Mouse (Mus musculus): Measurements from ENCODE around the gene Mmp15.
"Not testable (repeated sequence)": the region's sequence is repeated elsewhere in the genome, so short reads cannot be mapped to it uniquely, and the experiment has no call there.

Gene Mmp15

DNA sequence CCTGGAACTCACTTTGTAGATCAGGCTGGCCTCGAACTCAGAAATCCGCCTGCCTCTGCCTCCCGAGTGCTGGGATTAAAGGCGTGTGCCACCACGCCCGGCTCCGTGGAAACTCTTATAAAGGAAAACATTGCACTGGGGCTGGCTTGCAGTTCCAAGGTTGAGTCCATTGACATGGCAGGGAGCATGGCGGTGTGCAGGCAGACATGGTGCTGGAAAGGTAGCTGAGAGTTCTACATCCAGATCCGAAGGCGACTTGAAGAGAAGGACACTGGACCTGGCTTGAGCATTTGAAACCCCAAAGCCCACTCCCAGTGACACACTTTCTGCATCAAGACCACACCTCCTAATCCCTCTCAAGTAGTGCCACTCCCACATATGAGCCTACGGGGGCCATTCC lies 26.9 kb downstream of the Mmp15 start:
- not testable (repeated sequence) for DNase-seq

DNA sequence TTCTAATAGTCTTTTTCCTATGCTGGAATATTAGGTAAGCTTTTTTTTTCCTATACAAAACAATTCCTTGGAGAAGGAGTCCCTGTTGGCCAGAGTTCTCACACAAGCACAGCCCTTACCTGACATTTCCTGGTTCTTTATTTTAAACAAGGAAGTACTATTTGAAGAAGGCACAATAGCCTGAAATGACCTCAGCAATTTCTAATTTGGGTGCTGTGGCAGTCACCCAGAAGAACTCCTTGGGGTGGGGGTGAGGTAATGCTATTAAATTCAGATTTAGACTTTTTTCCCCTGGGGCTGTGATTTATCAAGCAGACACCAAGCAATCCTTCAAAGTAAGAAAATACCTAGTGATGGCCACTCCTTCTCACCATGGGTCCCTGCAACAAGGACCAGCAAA lies 28.9 kb downstream of the Mmp15 start:
- DNase-seq = peak; percentile 45

DNA sequence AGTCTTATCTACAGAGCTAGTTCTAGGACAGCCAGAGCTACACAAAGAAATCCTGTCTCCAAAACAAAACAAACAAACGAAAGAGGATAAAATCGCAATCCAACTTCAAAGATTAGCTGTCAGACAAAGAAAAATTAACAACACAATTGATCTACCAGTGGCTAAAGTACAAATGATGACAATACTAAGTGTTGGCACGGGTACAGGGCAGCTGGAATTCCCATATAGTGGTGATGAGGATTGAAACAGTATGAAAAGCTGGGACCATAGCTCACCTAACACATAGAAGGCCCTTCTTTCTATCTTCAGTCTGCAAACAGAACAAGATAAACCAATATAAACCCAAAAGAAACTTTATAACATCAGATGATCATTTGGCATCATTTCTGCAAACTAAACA lies 29.5 kb downstream of the Mmp15 start:
- DNase-seq = no peak

DNA sequence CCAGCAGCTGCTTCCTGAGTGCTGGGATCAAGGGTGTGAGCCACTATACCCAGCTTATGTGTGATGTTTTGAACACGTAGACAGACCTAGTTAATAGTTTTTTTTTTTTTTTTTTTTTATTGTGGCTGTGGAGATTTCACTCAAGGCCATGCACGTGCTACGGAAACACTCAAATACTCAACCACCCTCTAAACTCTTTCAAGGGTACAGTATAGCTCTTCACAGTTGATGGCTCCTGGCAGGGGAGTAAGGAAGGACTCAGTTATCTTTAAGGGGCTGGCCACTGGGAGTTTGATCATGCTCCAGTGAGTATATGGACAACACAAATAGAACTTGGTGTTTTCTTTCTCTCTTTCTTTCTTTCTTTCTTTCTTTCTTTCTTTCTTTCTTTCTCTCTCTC lies 32.4 kb downstream of the Mmp15 start:
- DNase-seq = no peak

DNA sequence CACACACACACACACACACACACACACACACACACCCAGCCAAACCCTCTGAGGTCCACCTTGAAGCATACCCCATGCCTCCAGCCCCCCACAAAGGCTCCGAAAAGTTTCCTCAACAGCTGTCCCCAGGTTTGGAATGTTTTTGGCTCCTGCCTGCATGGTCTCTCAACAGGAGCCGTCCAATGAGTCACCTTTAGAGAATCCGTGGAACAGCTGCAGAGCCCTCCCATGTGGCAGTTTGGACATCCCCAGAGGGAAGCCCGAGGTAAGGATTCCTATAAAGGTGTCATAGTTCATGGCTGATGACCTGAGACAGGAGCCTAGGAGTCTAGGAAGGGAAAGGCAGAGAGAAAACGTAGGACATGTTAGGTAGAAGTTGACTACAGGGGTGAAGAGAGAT lies 34.0 kb downstream of the Mmp15 start:
- no peak for DNase-seq

DNA sequence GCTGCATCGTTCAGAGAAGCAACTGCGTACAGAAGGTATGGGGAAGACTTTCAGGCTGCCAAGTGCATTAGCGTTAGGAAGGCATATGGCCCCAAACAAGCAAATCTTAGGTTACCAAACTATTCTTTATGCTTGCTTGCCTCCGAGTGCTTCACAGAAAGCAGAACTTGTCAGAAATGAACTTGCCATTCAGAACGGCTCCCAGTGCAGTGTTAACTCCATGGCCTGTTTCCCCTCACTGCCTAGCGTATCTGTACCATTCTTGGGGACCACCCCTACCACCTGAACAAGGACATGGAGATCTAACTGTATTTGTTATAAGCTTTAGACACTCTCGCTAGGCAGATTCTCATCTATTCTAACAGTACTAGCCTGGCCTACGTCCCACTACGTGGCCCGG lies 35.2 kb downstream of the Mmp15 start:
- no peak for DNase-seq

DNA sequence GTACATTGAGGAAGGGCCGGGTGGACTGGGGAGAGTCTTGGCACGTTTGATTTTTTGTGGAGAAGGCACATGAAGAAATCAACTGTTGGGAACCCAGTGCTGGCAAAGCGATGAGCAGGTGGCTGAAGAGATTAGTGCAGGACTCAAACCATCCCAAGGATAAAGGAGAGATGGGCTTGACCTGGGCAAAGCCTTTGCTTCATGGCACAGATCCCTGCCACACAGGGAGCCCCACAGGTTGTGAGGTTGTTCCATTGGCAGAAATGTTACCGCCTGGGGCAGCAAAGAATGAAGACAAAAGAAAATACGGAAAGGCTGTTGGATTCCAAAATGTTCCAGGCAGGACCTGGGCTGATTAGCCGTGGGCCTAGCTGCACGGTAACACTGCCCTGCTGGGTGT lies 35.9 kb downstream of the Mmp15 start:
- DNase-seq = no peak

DNA sequence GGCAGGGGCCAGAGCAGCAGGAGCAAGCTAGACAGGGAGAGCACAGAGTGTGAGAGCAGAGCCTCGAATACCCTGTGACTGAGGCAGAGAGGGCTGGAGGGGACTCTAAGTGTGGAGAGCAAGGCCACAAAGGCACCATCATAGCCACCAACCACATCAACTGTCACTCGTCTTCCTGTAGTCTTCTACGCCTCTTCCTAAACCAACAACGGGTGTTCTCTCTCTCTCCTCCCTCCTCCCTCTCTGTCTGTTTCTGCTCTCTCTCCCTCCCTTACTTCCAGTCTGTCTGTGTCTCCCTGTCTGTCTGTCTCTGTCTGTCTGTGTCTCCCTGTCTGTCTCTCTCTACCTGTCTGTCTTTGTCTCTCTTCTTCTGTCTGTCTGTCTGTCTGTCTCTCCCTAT lies 38.2 kb downstream of the Mmp15 start:
- DNase-seq = no peak

DNA sequence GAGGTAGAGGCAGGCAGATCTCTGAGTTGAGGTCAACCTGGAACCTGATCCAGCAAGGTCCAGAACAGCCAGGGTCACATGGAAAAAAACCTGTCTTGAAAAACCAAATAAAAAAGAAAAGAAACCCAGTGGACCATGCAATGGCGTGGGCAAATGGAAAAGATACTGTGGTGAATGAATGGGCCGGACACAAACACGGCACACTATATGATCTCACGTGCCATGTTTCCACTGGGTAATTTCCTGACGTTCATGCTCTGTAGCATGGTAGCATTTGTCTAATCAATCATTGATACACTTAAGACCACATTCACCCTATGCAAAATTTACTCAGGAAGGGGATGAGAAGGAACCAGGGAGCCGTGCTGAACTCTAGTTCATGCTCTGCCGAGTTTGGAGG lies 39.0 kb downstream of the Mmp15 start:
- no peak for DNase-seq

DNA sequence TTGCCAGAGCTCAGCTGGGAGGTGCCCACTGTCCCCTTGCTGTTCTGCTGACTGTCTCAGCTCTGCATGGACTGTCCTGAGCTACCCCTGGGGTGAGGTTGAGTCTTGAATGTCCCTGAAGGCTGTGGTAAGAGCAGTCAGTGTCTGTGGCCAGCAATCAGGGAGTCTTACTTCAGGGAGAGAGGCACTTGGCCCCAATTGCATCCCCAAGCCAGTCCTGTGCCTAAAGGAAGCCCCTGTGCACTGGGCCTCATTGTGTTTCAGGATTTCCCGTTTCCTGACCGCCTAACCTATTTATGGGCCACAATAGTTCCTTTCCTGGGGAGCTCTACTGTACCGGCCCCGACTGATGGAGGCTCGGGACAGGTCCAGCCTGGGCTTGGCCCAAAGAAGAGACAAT lies 40.5 kb downstream of the Mmp15 start:
- peak; percentile 56 for DNase-seq

DNA sequence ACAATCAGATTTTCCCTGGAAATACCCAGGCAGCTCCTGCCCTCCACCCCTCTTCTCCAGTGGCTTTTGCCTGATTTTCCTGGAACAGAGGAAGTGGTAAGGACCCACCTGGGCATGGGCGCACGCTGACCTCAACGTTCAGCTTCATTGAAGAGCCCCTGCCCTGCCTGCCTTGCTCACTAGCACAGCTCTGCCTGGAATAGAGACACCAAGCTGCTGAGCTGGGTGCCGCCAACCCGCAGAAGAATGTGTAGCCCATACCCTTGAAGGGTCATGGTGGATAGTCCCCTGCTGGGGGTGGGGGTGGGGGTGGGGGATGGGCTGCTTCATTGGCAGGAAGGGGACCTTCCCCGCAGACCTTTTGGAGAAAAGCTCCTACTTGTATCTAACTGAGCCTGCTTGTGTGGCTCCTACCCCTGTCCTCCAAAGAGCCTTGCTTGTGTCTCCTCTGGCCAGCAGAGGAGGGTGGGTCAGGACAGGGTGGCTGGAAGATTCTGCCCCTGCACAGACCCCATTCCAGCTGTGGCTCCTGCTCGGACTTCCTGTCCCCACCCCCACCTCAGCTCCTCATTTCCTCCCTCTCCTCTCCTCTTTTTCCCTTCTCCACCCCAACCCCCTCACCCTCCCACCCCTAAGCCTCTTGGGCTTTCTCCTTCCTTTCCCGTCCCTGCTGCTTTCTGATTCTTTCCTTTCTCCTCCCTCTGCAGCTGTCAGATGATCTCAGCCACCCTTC lies 43.3 kb downstream of the Mmp15 start:
- peak; percentile 31 for DNase-seq

DNA sequence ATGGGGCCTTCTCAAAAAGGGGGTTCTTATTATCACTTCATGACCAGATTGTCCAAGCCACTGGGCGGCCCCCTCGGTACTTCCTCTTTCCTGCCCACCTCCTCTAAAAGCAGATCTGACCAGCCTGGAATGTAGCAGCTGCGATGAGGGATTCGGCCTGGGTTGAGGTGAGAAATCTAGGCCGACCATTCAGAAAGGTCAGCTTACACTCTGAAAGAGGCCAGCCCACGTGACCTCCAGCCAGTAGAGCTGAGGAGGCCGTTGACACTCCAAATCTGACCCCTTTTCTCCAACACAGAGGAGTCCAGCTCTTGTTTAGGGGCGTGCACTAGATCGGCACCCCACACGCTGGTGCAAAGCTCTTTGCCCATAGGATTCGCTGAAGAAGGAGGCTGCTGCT lies 44.7 kb downstream of the Mmp15 start:
- no peak for DNase-seq

DNA sequence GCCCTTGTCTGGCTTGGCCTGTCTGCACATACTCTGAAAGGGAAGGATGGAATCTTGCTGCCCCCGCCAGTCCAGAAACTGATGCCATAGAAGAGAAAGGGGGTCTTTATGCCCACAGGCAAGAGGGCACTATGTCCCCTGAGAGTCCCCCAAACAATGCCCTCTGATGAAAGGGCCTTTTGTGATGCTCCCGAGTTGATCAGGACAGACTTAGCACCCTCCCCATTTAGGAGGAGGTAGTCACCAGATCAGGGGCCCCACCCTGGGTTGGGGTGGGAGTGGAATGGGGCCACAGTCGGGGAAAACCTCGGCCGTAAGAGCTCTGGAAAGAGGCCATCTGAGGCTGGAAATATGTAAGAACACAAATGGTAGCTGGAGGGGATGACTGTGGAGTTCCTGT lies 45.1 kb downstream of the Mmp15 start:
- no peak for DNase-seq

DNA sequence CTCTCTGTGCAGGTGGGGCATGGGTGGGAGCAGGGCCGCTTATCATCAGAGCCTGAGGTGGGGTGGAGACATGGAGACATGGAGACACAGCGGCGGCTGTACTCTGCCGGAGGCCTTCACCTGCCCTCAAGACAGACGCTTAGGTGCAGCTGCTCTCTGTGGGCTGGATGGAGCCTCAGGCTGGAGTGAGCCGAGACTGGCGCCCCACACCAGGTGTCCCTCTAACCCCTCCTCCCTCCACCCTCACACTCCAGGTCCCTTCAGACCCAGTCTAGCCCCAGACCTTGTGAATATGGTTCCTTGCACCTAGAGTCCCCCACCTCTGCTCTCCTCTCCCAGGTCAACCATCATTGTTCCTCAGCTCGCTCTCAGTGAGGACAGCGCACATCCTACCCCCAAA lies 47.1 kb downstream of the Mmp15 start:
- DNase-seq = no peak

DNA sequence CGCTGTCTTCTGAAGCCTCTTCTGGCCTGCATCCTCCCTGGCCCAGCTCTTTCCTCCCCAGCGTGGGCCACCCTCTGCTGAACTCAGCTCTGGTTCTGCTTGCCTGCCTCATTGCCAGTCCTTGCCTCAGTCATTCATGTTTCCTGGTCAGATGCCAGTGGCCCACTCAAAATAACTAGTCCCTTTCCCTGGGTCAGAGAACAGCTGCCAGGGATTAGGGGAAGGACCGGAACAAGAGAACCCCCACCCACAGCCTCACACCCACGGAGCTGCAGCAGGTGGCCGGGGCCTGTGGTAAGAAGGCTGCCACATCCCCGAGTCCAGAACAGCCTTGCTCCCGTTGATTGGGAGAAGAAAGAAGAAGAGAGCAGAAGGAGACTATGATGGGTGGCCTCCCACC lies 49.0 kb downstream of the Mmp15 start:
- DNase-seq = no peak

DNA sequence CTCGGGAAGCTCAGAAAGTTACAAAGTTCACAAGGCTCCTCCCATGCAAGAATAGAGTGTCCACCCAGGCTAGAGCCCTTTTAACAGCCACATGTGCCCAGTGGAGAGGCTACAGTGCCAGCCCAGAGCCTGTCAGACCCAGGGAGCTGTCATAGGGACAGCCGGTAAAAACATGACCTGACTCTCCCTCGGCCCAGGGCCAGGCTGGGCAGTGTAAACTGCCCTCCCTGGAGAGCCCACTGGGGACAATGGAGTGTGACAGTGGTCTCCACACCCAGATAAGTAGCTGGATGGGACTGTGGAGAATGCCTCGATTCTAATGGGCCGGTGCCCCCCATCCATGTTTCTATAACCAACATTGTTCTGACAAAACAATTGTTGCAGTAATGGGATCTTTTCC lies 57.5 kb downstream of the Mmp15 start:
- DNase-seq = peak; percentile 81

DNA sequence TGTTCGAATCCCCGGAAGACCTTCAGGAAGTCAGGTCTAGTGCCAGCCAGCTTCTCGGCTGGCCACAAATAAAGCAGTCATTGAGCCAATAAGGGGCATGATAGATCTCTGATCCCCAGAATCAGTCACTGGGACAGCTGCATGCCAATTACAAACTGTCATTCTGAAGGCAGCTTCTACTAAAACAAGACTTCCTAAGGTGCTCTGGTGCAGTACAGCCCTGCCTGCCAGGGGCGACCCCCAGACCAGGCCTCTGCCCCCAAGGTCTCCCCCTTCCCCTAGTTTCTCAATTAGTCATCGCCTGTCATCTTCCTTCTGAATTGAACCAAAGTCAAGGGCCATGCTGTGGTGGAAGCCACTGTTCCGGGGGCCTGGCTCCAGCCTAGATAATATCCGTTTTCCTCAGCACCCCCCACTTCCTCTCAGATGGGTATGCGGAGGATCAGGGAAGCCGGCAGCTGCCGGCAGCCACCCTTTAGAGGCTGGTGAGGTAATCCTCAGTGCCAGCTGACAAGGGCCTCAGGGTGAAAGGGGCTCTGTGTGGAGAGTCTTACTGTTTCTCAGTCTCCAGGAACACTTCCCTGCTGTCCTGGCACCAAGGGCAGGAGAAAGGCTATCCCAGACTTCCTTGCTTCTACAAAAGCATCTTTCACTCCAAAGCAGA lies 59.4 kb downstream of the Mmp15 start:
- DNase-seq = peak; percentile 76

DNA sequence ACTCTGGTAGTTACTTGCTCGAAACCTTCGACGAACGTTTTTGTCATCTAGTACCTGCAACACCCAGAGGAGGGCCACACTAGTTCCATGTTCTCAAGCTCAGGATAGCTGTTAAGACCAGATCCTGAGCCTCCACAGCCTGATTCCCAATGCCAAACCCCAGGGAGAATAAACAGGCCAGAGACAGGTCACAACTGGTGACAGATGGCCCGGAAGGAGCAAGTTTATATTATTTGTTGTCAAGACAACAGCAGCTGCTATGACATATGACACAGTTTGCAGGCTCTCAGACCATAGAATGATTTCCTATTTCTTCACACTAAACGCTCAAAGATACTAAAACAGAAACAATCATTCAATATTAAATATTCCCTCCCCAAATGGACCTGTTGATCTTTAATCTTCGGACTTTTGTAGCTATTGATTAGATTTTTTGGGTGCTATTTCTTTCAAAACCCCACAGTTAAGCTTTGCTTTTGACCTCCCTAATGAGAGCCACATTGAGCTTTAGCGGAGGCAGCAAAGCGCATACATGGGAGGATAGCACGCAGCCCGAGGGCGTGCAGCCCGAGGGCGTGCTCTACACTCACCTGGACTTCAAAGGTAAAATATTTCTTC lies 70.2 kb downstream of the Mmp15 start:
- DNase-seq = peak; percentile 46
